Mouse (Mus musculus) liver, postnatal 0 days (tissue): ENCODE results near the gene Sdc3. TPM values are rescaled to one million over a fixed set of nuclear protein-coding genes. Genes with fewer than 3 reads are reported as not detected.

Source experiments
- ATAC-seq: fragments of 200-750 bp; cut with Nextera tagmentation; 2 replicates; pipeline ENCODE4 v1.8.0; 2017; ENCODE audit warnings: mild to moderate bottlenecking, moderate library complexity
- DNase-seq: peaks from one replicate; pipeline ENCODE4 v3.0.0-alpha.2; 2016
- H3K27ac ChIP-seq: fragments of 300-500 bp; sonication (generic); 2 replicates; pipeline ENCODE4 v1.5.1; 2014; ENCODE audit warnings: antibody characterized with exemption, moderate library complexity, mild to moderate bottlenecking, low read depth
- H3K27me3 ChIP-seq: fragments of 300-500 bp; sonication (generic); 2 replicates; pipeline ENCODE4 v1.6.1; 2014; ENCODE audit warnings: low read length, control low read depth, mixed read lengths; ENCODE audit not compliant: insufficient read depth
- H3K36me3 ChIP-seq: fragments of 300-500 bp; sonication (generic); replicated peaks from 2 replicates; pipeline ENCODE4 v1.6.1; 2014; ENCODE audit warnings: mild to moderate bottlenecking, control low read depth, low read length, moderate library complexity, mixed read lengths; ENCODE audit not compliant: insufficient read depth
- H3K4me1 ChIP-seq: fragments of 300-500 bp; sonication (generic); 2 replicates; pipeline ENCODE4 v1.6.1; 2014; ENCODE audit warnings: antibody characterized with exemption, mild to moderate bottlenecking, control low read depth; ENCODE audit not compliant: insufficient read depth
- H3K4me2 ChIP-seq: fragments of 300-500 bp; sonication (generic); 2 replicates; pipeline ENCODE4 v1.6.1; 2014; ENCODE audit warnings: low read depth, mild to moderate bottlenecking, low read length, moderate library complexity, mixed read lengths
- H3K4me3 ChIP-seq: fragments of 300-500 bp; sonication (generic); 2 replicates; pipeline ENCODE4 v1.5.1; 2014; ENCODE audit warnings: low read depth, low read length
- H3K9ac ChIP-seq: fragments of 300-500 bp; sonication (generic); replicated peaks from 2 replicates; pipeline ENCODE4 v1.6.1; 2014; ENCODE audit warnings: mild to moderate bottlenecking, moderate library complexity
- H3K9me3 ChIP-seq: fragments of 300-500 bp; sonication (generic); 2 replicates; pipeline ENCODE4 v1.6.1; 2016; ENCODE audit warnings: mild to moderate bottlenecking, control low read depth, low read length, mixed read lengths
- CTCF ChIP-seq: sonication (generic); IDR thresholded peaks from 2 replicates; pipeline ENCODE4 v1.5.1; 2016; ENCODE audit warnings: antibody characterized with exemption, low read depth
- EP300 ChIP-seq: IDR thresholded peaks from 2 replicates; pipeline ENCODE4 v1.6.1; 2016; ENCODE audit warnings: antibody characterized with exemption, low read depth, mild to moderate bottlenecking
- WGBS: fragments of 180-500 bp; shearing (Covaris S2); extraction: QIAGEN DNeasy Blood & Tissue Kit; methylation state at CpG from one replicate; pipeline ENCODE4 v1.1.7; 2014; ENCODE audit not compliant: insufficient replicate concordance; 5-methylcytosine and 5-hydroxymethylcytosine counted together
- polyA plus RNA-seq: library from polyadenylated mRNA; unstranded; fragments of >200 nt; fragmentation: Nextera tagmentation; extraction: Ambion mirVana; gene quantifications from 2 replicates; pipeline ENCODE4 v1.2.1, GENCODE M21; 2015

Gene Sdc3
- polyA plus RNA-seq, 1 experiment from 2014 or later: 8.7 TPM

- H3K4me3 ChIP-seq: no peak overlapping the region
- DNase-seq (no peak), ATAC-seq (no peak)
- no peak overlapping the region for H3K27ac ChIP-seq
- H3K9me3 ChIP-seq: no peaks in the 10 kb centered on the region
- TF ChIP-seq CTCF: no peak
- no peak for TF ChIP-seq EP300
- H3K4me2 ChIP-seq: no peak overlapping the region
- 58% methylated on average over 7 of the region's 7 CpGs for WGBS
- H3K4me1 ChIP-seq: no peaks in the 10 kb centered on the region
- no peak overlapping the region for H3K9ac ChIP-seq
- H3K36me3 ChIP-seq: no peaks in the 10 kb centered on the region
- no peaks in the 10 kb centered on the region for H3K27me3 ChIP-seq
These were observed 19.0 kb downstream of the Sdc3 start for GRCm38 (mm10) chr4:130811385-130811784.

GRCm38 (mm10) chr4:130813958-130814357, 21.6 kb downstream of the Sdc3 start:
- no peak for DNase-seq
- H3K4me3 ChIP-seq: no peak overlapping the region
- no peak overlapping the region for H3K27ac ChIP-seq
- TF ChIP-seq CTCF (no peak), EP300 (no peak)
- H3K36me3 ChIP-seq: no peaks in the 10 kb centered on the region
- H3K4me2 ChIP-seq: no peak overlapping the region
- no peaks in the 10 kb centered on the region for H3K4me1 ChIP-seq
- ATAC-seq: no peak
- no peak overlapping the region for H3K9ac ChIP-seq
- 51% methylated on average over 2 of the region's 2 CpGs for WGBS
- no peaks in the 10 kb centered on the region for H3K9me3 ChIP-seq
- no peaks in the 10 kb centered on the region for H3K27me3 ChIP-seq

GRCm38 (mm10) chr4:130814742-130815330, 22.5 kb downstream of the Sdc3 start:
- DNase-seq: no peak
- Histone ChIP-seq H3K4me3 (no peak overlapping the region), H3K4me2 (no peak overlapping the region), H3K4me1 (no peaks in the 10 kb centered on the region), H3K36me3 (no peaks in the 10 kb centered on the region), H3K27me3 (no peaks in the 10 kb centered on the region), H3K27ac (no peak overlapping the region), H3K9ac (no peak overlapping the region), H3K9me3 (no peaks in the 10 kb centered on the region)
- no peak for ATAC-seq
- WGBS: 73% methylated on average over 8 of the region's 8 CpGs
- TF ChIP-seq EP300 (no peak), CTCF (no peak)

- Histone ChIP-seq H3K9me3 (no peaks in the 10 kb centered on the region), H3K27me3 (no peaks in the 10 kb centered on the region), H3K9ac (no peak overlapping the region), H3K4me2 (no peak overlapping the region), H3K36me3 (no peaks in the 10 kb centered on the region), H3K4me3 (no peak overlapping the region), H3K27ac (no peak overlapping the region), H3K4me1 (no peaks in the 10 kb centered on the region)
- ATAC-seq (no peak), DNase-seq (no peak)
- TF ChIP-seq EP300 (no peak), CTCF (no peak)
- WGBS: 68% methylated on average over 8 of the region's 8 CpGs
These were observed 23.5 kb downstream of the Sdc3 start for GRCm38 (mm10) chr4:130815860-130816259.

GRCm38 (mm10) chr4:130819806-130820205, 27.5 kb downstream of the Sdc3 start:
- ATAC-seq: no peak
- Histone ChIP-seq H3K36me3 (no peaks in the 10 kb centered on the region), H3K4me2 (no peak overlapping the region), H3K27me3 (no peaks in the 10 kb centered on the region), H3K9ac (no peak overlapping the region), H3K9me3 (no peaks in the 10 kb centered on the region), H3K4me3 (no peak overlapping the region), H3K4me1 (no peaks in the 10 kb centered on the region), H3K27ac (no peak overlapping the region)
- DNase-seq: no peak
- 68% methylated on average over 3 of the region's 3 CpGs for WGBS
- TF ChIP-seq CTCF (no peak), EP300 (no peak)

- H3K4me1 ChIP-seq: no peaks in the 10 kb centered on the region
- H3K4me3 ChIP-seq: no peak overlapping the region
- TF ChIP-seq EP300 (no peak), CTCF (no peak)
- no peak overlapping the region for H3K9ac ChIP-seq
- no peak overlapping the region for H3K27ac ChIP-seq
- DNase-seq: no peak
- H3K4me2 ChIP-seq: no peak overlapping the region
- ATAC-seq: no peak
- no peaks in the 10 kb centered on the region for H3K9me3 ChIP-seq
- H3K27me3 ChIP-seq: no peaks in the 10 kb centered on the region
- WGBS: 52% methylated on average over 7 of the region's 7 CpGs
- no peaks in the 10 kb centered on the region for H3K36me3 ChIP-seq
These were observed 28.4 kb downstream of the Sdc3 start for GRCm38 (mm10) chr4:130820594-130821255.
